Mouse (Mus musculus) heart, embryonic 12.5 days (tissue): ENCODE results near the gene Foxq1. TPM values are rescaled to one million over a fixed set of nuclear protein-coding genes. Genes with fewer than 3 reads are reported as not detected.

Source experiments
- ATAC-seq: fragments of 200-750 bp; cut with Nextera tagmentation; 2 replicates; pipeline ENCODE4 v1.8.0; 2017; ENCODE audit warnings: moderate TSS enrichment, moderate library complexity; ENCODE audit not compliant: insufficient number of reproducible peaks, low FRiP score
- H3K27ac ChIP-seq: fragments of 300-500 bp; sonication (generic); 2 replicates; pipeline ENCODE4 v1.5.1; 2016; ENCODE audit warnings: mild to moderate bottlenecking, moderate library complexity; ENCODE audit not compliant: poor library complexity, severe bottlenecking
- H3K27me3 ChIP-seq: fragments of 300-500 bp; sonication (generic); replicated peaks from 2 replicates; pipeline ENCODE4 v1.6.1; 2016; ENCODE audit warnings: mild to moderate bottlenecking, moderate library complexity
- H3K36me3 ChIP-seq: fragments of 300-500 bp; sonication (generic); 2 replicates; pipeline ENCODE4 v1.6.1; 2016; ENCODE audit warnings: mild to moderate bottlenecking, moderate library complexity
- H3K4me1 ChIP-seq: fragments of 300-500 bp; sonication (generic); replicated peaks from 2 replicates; pipeline ENCODE4 v1.6.1; 2016; ENCODE audit warnings: mild to moderate bottlenecking
- H3K4me2 ChIP-seq: fragments of 300-500 bp; sonication (generic); 2 replicates; pipeline ENCODE4 v1.6.1; 2016; ENCODE audit warnings: mild to moderate bottlenecking, moderate library complexity
- H3K4me3 ChIP-seq: fragments of 300-500 bp; sonication (generic); 2 replicates; pipeline ENCODE4 v1.5.1; 2016; ENCODE audit warnings: mild to moderate bottlenecking
- H3K9ac ChIP-seq: fragments of 300-500 bp; sonication (generic); 2 replicates; pipeline ENCODE4 v1.6.1; 2016; ENCODE audit warnings: mild to moderate bottlenecking, moderate library complexity
- H3K9me3 ChIP-seq: fragments of 300-500 bp; sonication (generic); replicated peaks from 2 replicates; pipeline ENCODE4 v1.6.1; 2016; ENCODE audit warnings: mild to moderate bottlenecking, moderate library complexity
- WGBS: fragments of 180-500 bp; shearing (Covaris S2); methylation state at CpG from one replicate; pipeline ENCODE4 v1.1.7; 2016; 5-methylcytosine and 5-hydroxymethylcytosine counted together
- polyA plus RNA-seq: library from polyadenylated mRNA; unstranded; fragments of >200 nt; fragmentation: Nextera tagmentation; extraction: Ambion mirVana; gene quantifications from 2 replicates; pipeline ENCODE4 v1.2.1, GENCODE M21; 2016

Foxq1 gene
- polyA plus RNA-seq, 1 experiment from 2014 or later = 0.11 TPM

- no peak for ATAC-seq
- H3K36me3 ChIP-seq = no peaks in the 10 kb centered on the region
- H3K9me3 ChIP-seq = no peaks in the 10 kb centered on the region
- H3K4me3 ChIP-seq = no peak overlapping the region
- H3K9ac ChIP-seq = no peak overlapping the region
- no peaks in the 10 kb centered on the region for H3K4me1 ChIP-seq
- no peak overlapping the region for H3K4me2 ChIP-seq
- 78% methylated on average over 3 of the region's 3 CpGs for WGBS
- H3K27ac ChIP-seq = no peak overlapping the region
- H3K27me3 ChIP-seq = no peaks in the 10 kb centered on the region
These were observed 8.7 kb upstream of the Foxq1 start for GRCm38 (mm10) chr13:31547204-31547603.

GRCm38 (mm10) chr13:31547610-31548009, 8.3 kb upstream of the Foxq1 start:
- Histone ChIP-seq H3K27ac (no peak overlapping the region), H3K4me1 (no peaks in the 10 kb centered on the region), H3K4me2 (no peak overlapping the region), H3K9me3 (no peaks in the 10 kb centered on the region), H3K9ac (no peak overlapping the region), H3K27me3 (no peaks in the 10 kb centered on the region), H3K36me3 (no peaks in the 10 kb centered on the region), H3K4me3 (no peak overlapping the region)
- WGBS = 78% methylated on average over 9 of the region's 9 CpGs
- ATAC-seq = no peak

- H3K36me3 ChIP-seq = no peaks in the 10 kb centered on the region
- H3K4me2 ChIP-seq = peak overlapping the region; percentile 98
- H3K4me3 ChIP-seq = peak overlapping the region; percentile 66
- peaks cover 86% of the 10 kb centered on the region for H3K27me3 ChIP-seq
- H3K9me3 ChIP-seq = no peaks in the 10 kb centered on the region
- 7% methylated on average over 24 of the region's 24 CpGs for WGBS
- 0 out of 2 replicates have a peak, but pooled peaks have one; percentile 14 for ATAC-seq
- peak overlapping the region; percentile 42; the same call in 1 of the 2 replicates for H3K9ac ChIP-seq
- peaks cover 28% of the 10 kb centered on the region; the same call in 1 of the 2 replicates for H3K4me1 ChIP-seq
- H3K27ac ChIP-seq = no peak overlapping the region
These were observed 1.2 kb downstream of the Foxq1 start for GRCm38 (mm10) chr13:31556964-31557767.

- Histone ChIP-seq H3K27ac (no peak overlapping the region), H3K27me3 (peaks cover 93% of the 10 kb centered on the region), H3K9ac (peak overlapping the region; percentile 42), H3K4me1 (peaks cover 28% of the 10 kb centered on the region; the same call in 1 of the 2 replicates), H3K4me3 (peak overlapping the region; percentile 66), H3K4me2 (peak overlapping the region; percentile 98), H3K36me3 (no peaks in the 10 kb centered on the region), H3K9me3 (no peaks in the 10 kb centered on the region)
- ATAC-seq = peak; percentile 54
- under 1% methylated on average over 73 of the region's 73 CpGs for WGBS
These were observed 2.0 kb downstream of the Foxq1 start for GRCm38 (mm10) chr13:31557768-31558520.

GRCm38 (mm10) chr13:31558521-31559418, 2.8 kb downstream of the Foxq1 start, which contains the start of gene A530084C06Rik:
A530084C06Rik (minus strand) TSS chr13:31559333.
- peak within 1 kb of the TSS; percentile 66 for H3K4me3 ChIP-seq
- H3K36me3 ChIP-seq = no peaks in the 10 kb centered on the region
- under 1% methylated on average over 79 of the region's 88 CpGs for WGBS
- peak within 1 kb of the TSS; percentile 46 for H3K9ac ChIP-seq
- H3K27ac ChIP-seq = no peak within 1 kb of the TSS
- H3K27me3 ChIP-seq = peaks cover 93% of the 10 kb centered on the region
- H3K4me2 ChIP-seq = peak within 1 kb of the TSS; percentile 98
- no peaks in the 10 kb centered on the region for H3K9me3 ChIP-seq
- peak; percentile 17; the same call in 1 of the 2 replicates for ATAC-seq
- peaks cover 28% of the 10 kb centered on the region; the same call in 1 of the 2 replicates for H3K4me1 ChIP-seq

GRCm38 (mm10) chr13:31559419-31560144, 3.6 kb downstream of the Foxq1 start:
- Histone ChIP-seq H3K36me3 (no peaks in the 10 kb centered on the region), H3K27me3 (peaks cover 85% of the 10 kb centered on the region), H3K4me1 (peaks cover 31% of the 10 kb centered on the region), H3K27ac (no peak overlapping the region), H3K9me3 (no peaks in the 10 kb centered on the region), H3K9ac (peak overlapping the region; percentile 46; the same call in 1 of the 2 replicates), H3K4me3 (peak overlapping the region; percentile 66), H3K4me2 (peak overlapping the region; percentile 98)
- peak; percentile 66 for ATAC-seq
- under 1% methylated on average over 92 of the region's 92 CpGs for WGBS

- no peak for ATAC-seq
- H3K4me3 ChIP-seq = no peak overlapping the region
- peaks cover 32% of the 10 kb centered on the region for H3K4me1 ChIP-seq
- WGBS = 36% methylated on average over 6 of the region's 6 CpGs
- no peaks in the 10 kb centered on the region for H3K9me3 ChIP-seq
- H3K27ac ChIP-seq = no peak overlapping the region
- H3K9ac ChIP-seq = no peak overlapping the region
- H3K27me3 ChIP-seq = peaks cover 58% of the 10 kb centered on the region
- H3K36me3 ChIP-seq = no peaks in the 10 kb centered on the region
- H3K4me2 ChIP-seq = no peak overlapping the region; the same call in 1 of the 2 replicates
These were observed 8.5 kb downstream of the Foxq1 start for GRCm38 (mm10) chr13:31564394-31564793.

GRCm38 (mm10) chr13:31567099-31567498, 11.2 kb downstream of the Foxq1 start:
- peaks cover 45% of the 10 kb centered on the region for H3K27me3 ChIP-seq
- WGBS = 72% methylated on average over 8 of the region's 8 CpGs

GRCm38 (mm10) chr13:31567617-31568294, 11.8 kb downstream of the Foxq1 start:
- Histone ChIP-seq H3K4me2 (no peak overlapping the region), H3K4me3 (no peak overlapping the region), H3K27me3 (peaks cover 39% of the 10 kb centered on the region), H3K27ac (no peak overlapping the region), H3K9ac (no peak overlapping the region), H3K4me1 (peaks cover 26% of the 10 kb centered on the region), H3K9me3 (no peaks in the 10 kb centered on the region), H3K36me3 (no peaks in the 10 kb centered on the region)
- peak; percentile 71 for ATAC-seq
- 68% methylated on average over 6 of the region's 6 CpGs for WGBS

More at GRCm38 (mm10) chr13:31567099-31567498, 11.2 kb downstream of the Foxq1 start:
- Histone ChIP-seq H3K27ac (no peak overlapping the region), H3K4me2 (no peak overlapping the region), H3K4me3 (no peak overlapping the region), H3K4me1 (peaks cover 26% of the 10 kb centered on the region), H3K9me3 (no peaks in the 10 kb centered on the region), H3K9ac (no peak overlapping the region), H3K36me3 (no peaks in the 10 kb centered on the region)
- no peak for ATAC-seq
